Comparison of ENCODE assay signal across 24 mouse cellular contexts in the genomic region with DNA sequence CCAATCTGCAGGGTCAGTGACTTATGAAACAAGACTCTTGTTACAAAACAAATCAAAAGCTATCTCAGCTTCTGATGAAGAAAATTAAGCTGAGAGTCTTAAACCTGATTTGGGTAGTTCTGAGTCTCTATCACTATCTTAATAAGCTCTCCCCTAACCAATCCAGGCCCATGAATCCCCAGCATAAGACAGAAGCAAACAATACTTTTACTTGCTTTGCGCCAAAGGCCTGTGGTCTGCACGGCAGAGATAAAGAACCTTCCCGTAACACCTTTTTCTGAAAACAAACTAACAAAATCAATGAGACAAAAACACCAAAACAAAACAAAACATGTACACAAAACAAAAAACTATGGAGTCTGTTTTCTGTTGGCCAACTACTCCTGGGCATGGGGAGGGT. TPM values are rescaled to one million over a fixed set of nuclear protein-coding genes. Genes with fewer than 3 reads are reported as not detected.
A peak's percentile ranks its signal among the peaks of the same experiment; 100 is the strongest.
DNase-seq lines count a peak whose midpoint lies in the region; ATAC-seq and TF ChIP-seq lines count a peak whose summit lies in the region.
"Had no signal": no experiment of that assay in that cellular context is flagged by ENCODE, and none has a peak within 500 bp of the region (broad histone marks: within the 10 kb centered on the region; RNA-seq: fewer than 3 reads in every experiment).

No protein-coding gene starts in this region.

- no peak for DNase-seq in liver, postnatal 0 days
- DNase-seq in urinary bladder, adult 2 months (ENCODE audit: low spot score) = no peak
- DNase-seq: adrenal gland, postnatal 10 days; adrenal gland, postnatal 36 days; cerebellum, adult 18-20 months; cerebellum, adult 9-10 months; cerebellum, postnatal 14 days; forebrain, postnatal 0 days; gastrocnemius, adult 2 months; gastrocnemius, postnatal 14 days; heart, adult 11 months; heart, postnatal 14 days; heart, postnatal 4 days had no signal

- H3K27me3 ChIP-seq in heart, embryonic 13.5 days (replicated peaks) = no peaks in the 10 kb centered on the region
- no peaks in the 10 kb centered on the region for H3K27me3 ChIP-seq in heart, embryonic 11.5 days (ENCODE audit: control insufficient read depth, insufficient read depth, low read length)
- H3K27me3 ChIP-seq in liver, embryonic 12.5 days (replicated peaks) = no peaks in the 10 kb centered on the region
- no peaks in the 10 kb centered on the region for H3K27me3 ChIP-seq in liver, postnatal 0 days (ENCODE audit: insufficient read depth, low read length)
- H3K27me3 ChIP-seq: heart, embryonic 12.5 days; Patski had no signal

- TF ChIP-seq EP300 in liver, postnatal 0 days (IDR thresholded peaks at IDR 0.05; ENCODE audit: low read depth) = no peak

- no peaks in the 10 kb centered on the region for H3K9me3 ChIP-seq in heart, embryonic 13.5 days
- H3K9me3 ChIP-seq in heart, embryonic 11.5 days (replicated peaks; ENCODE audit: control insufficient read depth, low read length) = no peaks in the 10 kb centered on the region
- no peaks in the 10 kb centered on the region for H3K9me3 ChIP-seq in liver, embryonic 12.5 days (replicated peaks)
- no peaks in the 10 kb centered on the region for H3K9me3 ChIP-seq in liver, postnatal 0 days (ENCODE audit: low read length)
- H3K9me3 ChIP-seq: heart, embryonic 12.5 days had no signal

- TF ChIP-seq CTCF in liver, postnatal 0 days (IDR thresholded peaks at IDR 0.05; ENCODE audit: low read depth) = no peak

- peaks cover 8% of the 10 kb centered on the region for H3K36me3 ChIP-seq in heart, embryonic 13.5 days
- no peaks in the 10 kb centered on the region for H3K36me3 ChIP-seq in heart, embryonic 11.5 days (ENCODE audit: control insufficient read depth, insufficient read depth, low read length)
- no peaks in the 10 kb centered on the region for H3K36me3 ChIP-seq in liver, embryonic 12.5 days
- no peaks in the 10 kb centered on the region for H3K36me3 ChIP-seq in liver, postnatal 0 days (replicated peaks; ENCODE audit: insufficient read depth, low read length)

- no peak overlapping the region for H3K9ac ChIP-seq in heart, embryonic 13.5 days
- H3K9ac ChIP-seq in heart, embryonic 11.5 days (ENCODE audit: low read depth, low read length) = no peak overlapping the region
- H3K9ac ChIP-seq in liver, embryonic 12.5 days = no peak overlapping the region
- no peak overlapping the region for H3K9ac ChIP-seq in liver, postnatal 0 days (replicated peaks)
- H3K9ac ChIP-seq: forebrain, postnatal 0 days; heart, embryonic 12.5 days; hindbrain, embryonic 14.5 days had no signal

- H3K4me1 ChIP-seq in heart, embryonic 13.5 days = peaks cover 45% of the 10 kb centered on the region
- H3K4me1 ChIP-seq in heart, embryonic 11.5 days (ENCODE audit: control insufficient read depth, insufficient read depth, low read length) = peaks cover 5% of the 10 kb centered on the region
- peaks cover 58% of the 10 kb centered on the region for H3K4me1 ChIP-seq in liver, embryonic 12.5 days
- H3K4me1 ChIP-seq in liver, postnatal 0 days (ENCODE audit: insufficient read depth) = peaks cover 27% of the 10 kb centered on the region

- 85% methylated on average over 3 of the region's 3 CpGs for WGBS in heart, embryonic 13.5 days
- 75% methylated on average over 3 of the region's 3 CpGs for WGBS in heart, embryonic 11.5 days (ENCODE audit: insufficient replicate concordance)
- 24% methylated on average over 3 of the region's 3 CpGs for WGBS in liver, embryonic 12.5 days (ENCODE audit: insufficient replicate concordance)
- 59% methylated on average over 3 of the region's 3 CpGs for WGBS in liver, postnatal 0 days (ENCODE audit: insufficient replicate concordance)

- ATAC-seq in heart, embryonic 13.5 days (ENCODE audit: extremely low read depth, insufficient number of reproducible peaks, low FRiP score, low TSS enrichment) = no peak
- ATAC-seq in heart, embryonic 11.5 days (replicated peaks; ENCODE audit: insufficient number of reproducible peaks, low FRiP score, low TSS enrichment) = no peak
- ATAC-seq in liver, embryonic 12.5 days = no peak
- ATAC-seq in liver, postnatal 0 days = no peak
- peak; percentile 50; the same call in 1 of the 2 replicates for ATAC-seq in megakaryocyte-erythroid progenitor cell, adult 5-6 weeks (replicated peaks; ENCODE audit: low FRiP score, low TSS enrichment, poor library complexity, severe bottlenecking)
- ATAC-seq: forebrain, embryonic 14.5 days; forebrain, postnatal 0 days; hindbrain, postnatal 0 days; Patski had no signal

- no peak overlapping the region for H3K4me3 ChIP-seq in heart, embryonic 13.5 days
- H3K4me3 ChIP-seq in heart, embryonic 11.5 days (ENCODE audit: low read depth, low read length) = no peak overlapping the region
- no peak overlapping the region for H3K4me3 ChIP-seq in liver, embryonic 12.5 days
- H3K4me3 ChIP-seq in liver, postnatal 0 days (ENCODE audit: low read depth, low read length) = no peak overlapping the region
- H3K4me3 ChIP-seq: gastrocnemius, adult 2 months; heart, embryonic 12.5 days had no signal

- peak overlapping the region; percentile 18 for H3K4me2 ChIP-seq in heart, embryonic 13.5 days
- no peak overlapping the region for H3K4me2 ChIP-seq in heart, embryonic 11.5 days
- peak overlapping the region; percentile 12; the same call in 1 of the 2 replicates for H3K4me2 ChIP-seq in liver, embryonic 12.5 days
- no peak overlapping the region for H3K4me2 ChIP-seq in liver, postnatal 0 days (ENCODE audit: low read depth, low read length)
- H3K4me2 ChIP-seq: heart, embryonic 12.5 days; hindbrain, embryonic 14.5 days had no signal

- H3K27ac ChIP-seq in heart, embryonic 13.5 days (replicated peaks) = no peak overlapping the region
- no peak overlapping the region for H3K27ac ChIP-seq in heart, embryonic 11.5 days (ENCODE audit: low read depth, low read length)
- H3K27ac ChIP-seq in liver, embryonic 12.5 days = no peak overlapping the region
- H3K27ac ChIP-seq in liver, postnatal 0 days (ENCODE audit: low read depth) = no peak overlapping the region
- H3K27ac ChIP-seq: gastrocnemius, adult 2 months; hindbrain, embryonic 14.5 days; hindbrain, postnatal 0 days had no signal

RNA-seq across cellular contexts. Expression of gene Bst1, which starts 40.1 kb away (rescaled TPM):
- polyA plus RNA-seq in heart, embryonic 13.5 days (2015; fragmentation: Nextera tagmentation; extraction: Ambion mirVana) = 0.37 and 0.62 TPM in 2 replicates
- 0.23 TPM in 1 of 2 replicates, not detected in the other for polyA plus RNA-seq in heart, embryonic 11.5 days (2014; fragmentation: Nextera tagmentation; extraction: Ambion mirVana)
- 0.20 and 0.26 TPM in 2 replicates for polyA plus RNA-seq in liver, embryonic 12.5 days (2016; fragmentation: Nextera tagmentation; extraction: Ambion mirVana)
- polyA plus RNA-seq in liver, postnatal 0 days (2015; fragmentation: Nextera tagmentation; extraction: Ambion mirVana) = 3.1 TPM in 2 replicates
- total RNA-seq in megakaryocyte-erythroid progenitor cell, adult 5-6 weeks (2014; fragmentation: Nextera tagmentation) = 1.7 TPM in 1 of 2 replicates, not detected in the other
- 0.38 TPM in 1 of 2 replicates, not detected in the other for total RNA-seq in megakaryocyte-erythroid progenitor cell, adult 5-6 weeks (2017)
- 3.0 and 3.3 TPM in 2 replicates for polyA plus RNA-seq in urinary bladder, adult 2 months (2012; rRNA removed)
- total RNA-seq: hindbrain, postnatal 0 days had no signal
- polyA plus RNA-seq: forebrain, embryonic 11.5 days; forebrain, embryonic 14.5 days; hindbrain, embryonic 11.5 days; hindbrain, embryonic 14.5 days had no signal

RNA-seq across cellular contexts. Expression of gene Fbxl5, which starts 42.9 kb away (rescaled TPM):
- polyA plus RNA-seq in heart, embryonic 13.5 days (2015; fragmentation: Nextera tagmentation; extraction: Ambion mirVana) = 43.2 and 45.4 TPM in 2 replicates
- polyA plus RNA-seq in heart, embryonic 11.5 days (2014; fragmentation: Nextera tagmentation; extraction: Ambion mirVana) = 41.8 and 49.0 TPM in 2 replicates
- 26.7 and 27.3 TPM in 2 replicates for polyA plus RNA-seq in liver, embryonic 12.5 days (2016; fragmentation: Nextera tagmentation; extraction: Ambion mirVana)
- polyA plus RNA-seq in liver, postnatal 0 days (2015; fragmentation: Nextera tagmentation; extraction: Ambion mirVana) = 15.9 and 16.5 TPM in 2 replicates
- total RNA-seq in megakaryocyte-erythroid progenitor cell, adult 5-6 weeks (2014; fragmentation: Nextera tagmentation) = 23.3 and 36.0 TPM in 2 replicates
- 27.5 and 52.1 TPM in 2 replicates for total RNA-seq in megakaryocyte-erythroid progenitor cell, adult 5-6 weeks (2017)
- polyA plus RNA-seq in urinary bladder, adult 2 months (2012; rRNA removed) = 45.2 and 48.5 TPM in 2 replicates

Comparison
In these comparisons a context has a peak if more than half of its experiments do, and no peak if none do; other contexts are left out.
1. H3K4me2 ChIP-seq: peak in heart, embryonic 13.5 days (single experiment) and liver, embryonic 12.5 days (single experiment); none in heart, embryonic 11.5 days (single experiment) and liver, postnatal 0 days (single experiment).